Mouse (Mus musculus): ENCODE measurements at regions not wholly inside any gene's neighbourhood (a gene's known extent, or its start where the extent isn't known, plus 50 kb on each side); places are given as distances from the start of the nearest gene placed in this dataset.
"Not testable (repeated sequence)": the region's sequence is repeated elsewhere in the genome, so short reads cannot be mapped to it uniquely, and the experiment has no call there.

- no peak for DNase-seq
Measured at GRCm38 (mm10) chr12:117380836-117381235, 135.4 kb upstream of the Rapgef5 start.

DNA sequence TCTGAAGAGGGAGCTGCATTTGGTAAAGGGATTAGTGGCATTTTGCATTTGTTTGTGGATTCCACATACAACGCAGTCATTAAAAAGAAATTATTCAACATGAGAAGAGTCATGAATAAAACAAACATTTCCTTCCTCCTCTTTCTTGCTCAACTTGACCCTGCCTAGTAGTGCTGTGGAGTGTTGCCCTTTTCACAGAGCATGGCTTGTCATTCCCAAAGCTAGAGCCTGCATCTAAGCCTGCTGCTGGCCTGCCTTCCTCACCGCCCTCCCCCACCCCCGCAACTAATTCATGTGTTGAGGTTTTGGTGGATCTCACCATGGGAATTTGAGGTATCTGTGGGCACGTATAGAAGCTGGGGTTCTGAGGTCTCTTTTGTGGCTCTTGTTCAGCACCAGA lies 133.6 kb upstream of the Rapgef5 start:
- DNase-seq = not testable (repeated sequence)

GRCm38 (mm10) chr12:117385072-117385666 lies 131.1 kb upstream of the Rapgef5 start:
- peak; percentile 57 for DNase-seq

- no peak for DNase-seq
Measured at GRCm38 (mm10) chr12:117385697-117386096, 130.6 kb upstream of the Rapgef5 start.

GRCm38 (mm10) chr12:117386957-117387356 lies 129.3 kb upstream of the Rapgef5 start:
- DNase-seq = no peak

GRCm38 (mm10) chr12:117389516-117390347 lies 126.5 kb upstream of the Rapgef5 start:
- no peak for DNase-seq

DNA sequence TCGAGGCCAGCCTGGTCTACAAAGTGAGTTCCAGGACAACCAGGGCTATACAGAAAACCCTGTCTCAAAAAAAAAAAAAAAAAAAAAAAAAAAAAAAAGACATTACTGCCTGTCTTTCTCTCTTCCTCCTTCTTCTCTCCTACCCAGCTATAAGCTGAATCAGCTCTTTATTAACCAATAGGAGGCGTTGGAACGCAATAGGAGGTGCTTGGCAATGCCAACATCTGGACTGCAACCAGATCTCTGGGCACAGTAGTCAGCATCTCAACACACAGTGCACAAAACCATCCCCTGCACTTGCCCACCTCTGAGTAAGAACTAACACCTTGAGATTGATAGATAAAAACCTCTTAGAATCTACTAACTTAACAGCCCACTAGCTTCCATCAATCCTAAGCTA lies 118.8 kb upstream of the Rapgef5 start:
- DNase-seq = no peak

DNA sequence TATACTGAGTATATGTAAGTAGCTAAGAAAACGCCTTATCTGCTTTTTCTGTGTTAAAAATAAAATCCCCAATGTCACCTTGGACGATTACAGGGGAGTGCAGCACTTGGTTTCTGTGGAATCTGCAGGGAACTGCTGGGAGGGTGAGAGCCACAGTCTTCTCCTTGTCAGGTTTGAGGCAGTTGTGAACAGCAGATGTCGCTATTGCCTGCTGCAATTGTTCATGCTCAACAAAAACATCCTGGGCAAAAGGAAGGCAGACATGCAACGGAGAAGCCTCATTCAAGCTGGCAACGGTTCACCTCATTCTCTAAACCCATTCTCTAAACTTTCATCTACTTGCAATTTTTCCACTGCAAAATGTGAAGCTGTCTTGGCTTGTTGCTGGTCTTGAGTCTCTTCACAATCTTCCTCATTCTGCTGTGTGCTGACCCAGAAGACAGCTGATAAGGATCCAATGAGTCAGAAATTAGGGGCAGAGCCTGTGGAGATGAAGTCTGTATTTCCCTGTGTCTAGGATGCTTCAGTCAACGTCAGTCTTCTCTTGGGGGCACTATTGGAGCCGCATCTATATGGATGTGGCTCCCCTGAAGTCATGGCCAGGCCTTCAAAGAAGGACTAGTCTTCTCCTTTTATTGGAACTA lies 112.6 kb upstream of the Rapgef5 start:
- DNase-seq = peak; percentile 38

DNA sequence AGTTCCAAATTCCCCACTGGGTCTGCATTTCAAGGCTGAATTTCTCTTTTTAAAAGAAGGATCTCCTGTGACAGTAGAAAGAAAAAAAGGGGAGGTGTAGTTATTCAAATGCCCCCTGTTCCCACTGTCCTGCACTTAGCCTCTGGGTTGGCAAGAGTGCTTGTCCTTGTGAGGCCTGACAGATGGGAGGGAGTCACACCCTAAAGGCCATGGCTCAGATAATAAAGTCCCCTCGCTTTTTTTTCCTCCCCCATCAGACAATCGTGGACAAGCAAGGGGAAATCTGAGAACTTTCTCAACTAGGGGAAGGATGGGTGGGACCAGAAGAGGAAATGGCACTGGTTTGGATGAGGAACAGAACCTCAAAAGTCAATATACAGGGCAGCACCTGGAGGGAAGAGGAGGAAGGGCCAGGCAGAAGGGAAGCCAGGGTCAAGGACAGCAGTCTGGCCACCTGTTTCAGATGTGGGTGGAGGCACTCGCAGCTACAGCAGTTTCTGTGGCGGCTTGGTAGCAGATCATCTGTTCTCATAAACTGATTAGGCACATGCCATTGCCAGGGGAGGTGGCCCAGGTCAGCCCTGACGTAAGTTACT lies 112.0 kb upstream of the Rapgef5 start:
- no peak for DNase-seq

- DNase-seq = no peak
Measured at GRCm38 (mm10) chr12:117406832-117407231, 109.4 kb upstream of the Rapgef5 start.

DNA sequence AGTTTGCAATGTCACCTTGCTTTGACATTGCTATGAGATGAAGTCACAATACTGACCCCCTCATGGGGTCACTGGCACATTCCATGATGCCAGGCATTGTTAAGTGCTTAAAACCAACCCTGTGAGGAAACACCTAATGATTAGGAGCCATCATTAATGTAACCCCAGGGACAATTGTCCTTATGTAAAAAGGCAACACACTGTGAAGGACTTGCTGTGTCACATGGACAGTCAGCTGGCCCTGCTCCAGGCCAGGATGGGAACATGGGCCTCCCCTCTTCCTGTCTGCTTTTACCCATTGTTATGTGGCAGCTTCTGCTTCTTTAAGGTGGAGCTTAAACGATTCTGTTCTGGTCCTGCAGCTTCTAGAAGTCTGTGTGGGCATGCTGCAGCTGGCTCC lies 105.7 kb upstream of the Rapgef5 start:
- DNase-seq = no peak

DNA sequence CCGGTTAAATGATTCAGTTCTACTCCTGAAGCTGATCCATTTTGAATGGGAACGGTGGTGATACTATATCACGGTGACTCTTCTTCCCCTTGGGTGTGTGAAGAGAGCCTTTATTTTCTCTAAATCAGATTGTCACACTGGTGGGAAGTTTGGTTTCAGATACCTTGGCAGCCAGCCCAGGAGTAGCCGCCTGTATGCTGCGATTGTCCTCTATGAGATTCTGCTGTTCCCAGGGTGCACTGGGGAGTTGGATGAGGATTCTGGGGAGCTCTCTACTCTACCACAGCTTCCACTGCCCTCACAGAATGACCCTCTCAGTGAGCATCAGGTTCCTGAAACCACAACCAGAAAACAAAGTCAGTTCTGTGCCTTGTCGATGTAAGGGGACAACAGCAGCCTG lies 104.0 kb upstream of the Rapgef5 start:
- no peak for DNase-seq

DNA sequence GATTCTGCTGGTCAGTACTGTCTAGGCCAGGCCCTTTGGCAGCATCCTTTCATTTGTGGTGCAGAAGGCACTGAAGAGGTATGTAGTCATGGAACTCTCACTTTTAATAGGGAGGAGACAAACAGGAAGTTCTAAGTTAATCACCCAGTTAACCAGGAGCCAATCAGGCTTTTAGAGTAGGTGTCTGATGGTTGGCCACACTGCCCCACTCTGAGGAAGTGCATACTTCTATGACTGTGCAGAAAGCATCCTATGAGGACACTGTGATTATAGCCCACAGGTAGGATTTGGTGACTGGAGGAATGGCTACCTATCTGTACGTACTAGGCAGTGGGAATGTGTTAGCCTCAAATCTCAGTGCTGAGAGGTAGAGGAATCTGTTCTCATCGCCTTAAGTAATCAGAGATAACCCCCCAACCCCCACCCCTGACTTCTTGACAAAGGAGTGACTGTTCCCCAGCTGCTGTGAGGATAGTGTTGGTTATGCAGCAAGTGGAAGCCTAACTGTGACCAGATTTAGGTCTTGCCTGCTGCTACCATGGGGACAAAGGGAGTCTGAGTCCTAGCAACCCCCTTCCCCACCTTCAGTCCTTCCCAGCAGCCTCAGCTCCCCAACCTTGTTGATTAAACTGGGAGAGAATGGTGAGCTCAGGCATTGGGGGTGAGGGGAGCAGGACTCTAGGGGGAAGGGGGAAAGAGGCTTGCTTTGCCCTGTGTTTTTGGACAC lies 103.3 kb upstream of the Rapgef5 start:
- no peak for DNase-seq

- no peak for DNase-seq
Measured at GRCm38 (mm10) chr12:117414020-117414419, 102.3 kb upstream of the Rapgef5 start.

DNA sequence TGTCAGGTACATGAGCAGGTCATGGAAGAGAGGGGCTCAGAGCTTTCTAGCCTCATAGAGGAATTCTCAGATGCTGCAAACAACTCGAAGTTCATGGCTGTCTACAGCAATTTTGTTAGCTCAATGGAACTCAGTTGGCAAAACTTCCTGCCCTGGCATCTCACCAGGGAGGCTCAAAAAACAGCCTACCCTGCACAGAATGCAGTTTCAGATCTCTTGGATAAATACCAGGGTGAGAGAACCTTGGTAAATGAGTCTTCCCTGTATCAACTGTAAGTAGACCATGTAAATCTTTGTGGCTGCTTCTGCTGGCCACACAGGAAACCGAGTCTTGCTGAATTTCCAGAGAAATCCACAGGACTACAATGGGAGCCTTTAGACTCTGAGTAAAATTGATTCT lies 101.1 kb upstream of the Rapgef5 start:
- DNase-seq = no peak

- no peak for DNase-seq
Measured at GRCm38 (mm10) chr12:117417991-117418390, 98.3 kb upstream of the Rapgef5 start.

GRCm38 (mm10) chr12:117422315-117422978 lies 93.8 kb upstream of the Rapgef5 start:
- DNase-seq = no peak

- no peak for DNase-seq
Measured at GRCm38 (mm10) chr12:117425363-117426031, 90.8 kb upstream of the Rapgef5 start.

GRCm38 (mm10) chr12:117427431-117427830 lies 88.8 kb upstream of the Rapgef5 start:
- peak; percentile 17 for DNase-seq

- DNase-seq = no peak
Measured at GRCm38 (mm10) chr12:117430886-117431285, 85.4 kb upstream of the Rapgef5 start.

- no peak for DNase-seq
Measured at GRCm38 (mm10) chr12:117432788-117433187, 83.5 kb upstream of the Rapgef5 start.

- DNase-seq = no peak
Measured at GRCm38 (mm10) chr12:117437011-117437410, 79.3 kb upstream of the Rapgef5 start.
